Mouse (Mus musculus): ENCODE measurements at regions not wholly inside any gene's neighbourhood (a gene's known extent, or its start where the extent isn't known, plus 50 kb on each side); places are given as distances from the start of the nearest gene placed in this dataset.
"Not testable (repeated sequence)": the region's sequence is repeated elsewhere in the genome, so short reads cannot be mapped to it uniquely, and the experiment has no call there.

DNA sequence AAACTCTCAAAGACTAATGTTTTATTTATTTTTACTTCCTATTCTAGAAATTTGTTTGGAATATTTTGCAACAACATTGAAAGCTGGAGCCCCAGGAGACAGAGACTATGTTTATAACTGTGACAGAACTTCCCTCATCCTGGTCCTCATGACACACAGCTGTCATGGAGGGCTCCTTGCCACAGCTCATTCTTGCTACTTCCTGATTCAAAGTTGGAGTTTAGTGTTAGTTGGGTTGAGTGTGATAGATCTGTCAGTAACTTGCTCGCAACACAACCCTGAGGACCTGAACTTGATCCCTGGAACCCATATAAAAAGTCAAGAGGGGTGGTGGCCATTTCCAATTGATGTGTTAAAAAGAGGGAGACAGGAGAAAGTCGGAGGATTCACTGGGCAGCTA, 328.3 kb upstream of the Nox3 start:
- no peak for DNase-seq (ENCODE audit: low spot score)

DNA sequence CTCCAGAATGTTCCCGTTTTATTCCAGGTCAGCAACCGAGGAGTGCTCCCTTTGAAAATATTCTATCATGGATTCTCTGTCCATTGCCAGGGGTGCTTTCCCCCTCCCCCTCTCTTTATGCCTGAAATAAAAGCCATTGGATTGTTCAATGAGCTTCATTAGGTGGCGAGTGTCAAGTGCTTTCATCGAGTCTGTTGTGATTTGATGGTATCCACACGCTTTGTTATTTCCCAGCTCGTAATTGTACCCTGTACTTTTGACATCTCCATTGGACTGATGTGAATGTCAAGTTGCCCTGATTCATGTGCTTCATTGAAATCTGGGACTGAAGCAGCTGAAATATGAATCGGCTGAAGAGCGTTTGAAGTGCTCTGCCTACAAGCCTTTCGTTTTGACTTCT, 333.1 kb upstream of the Nox3 start:
- no peak for DNase-seq (ENCODE audit: low spot score)

DNA sequence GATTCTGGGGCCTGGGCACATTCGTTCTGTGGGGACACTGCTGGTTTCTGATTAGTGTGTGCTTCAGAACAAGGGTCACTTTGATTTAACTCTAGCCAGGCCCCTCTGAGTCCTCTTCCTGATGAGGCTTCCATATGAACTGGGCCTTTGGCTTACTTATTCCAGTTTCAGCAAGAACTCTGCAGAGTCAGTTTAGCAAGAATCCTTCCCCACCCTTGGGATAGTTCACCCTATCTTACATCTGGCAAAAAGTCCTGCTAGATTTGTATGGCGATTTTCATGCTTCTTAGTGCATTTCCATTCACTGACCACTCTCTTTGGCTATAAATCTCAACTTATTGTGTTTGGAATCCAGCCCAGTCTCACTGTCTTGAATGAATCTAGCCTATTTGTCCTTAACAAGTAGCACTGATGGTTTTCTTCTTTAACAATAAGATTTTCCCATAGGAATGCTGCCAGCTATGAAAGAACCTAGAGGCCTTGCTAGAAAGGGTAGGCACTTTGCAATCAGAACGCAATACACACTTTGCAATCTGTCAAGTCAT, 338.8 kb upstream of the Nox3 start:
- DNase-seq (ENCODE audit: low spot score) = peak; percentile 79

DNA sequence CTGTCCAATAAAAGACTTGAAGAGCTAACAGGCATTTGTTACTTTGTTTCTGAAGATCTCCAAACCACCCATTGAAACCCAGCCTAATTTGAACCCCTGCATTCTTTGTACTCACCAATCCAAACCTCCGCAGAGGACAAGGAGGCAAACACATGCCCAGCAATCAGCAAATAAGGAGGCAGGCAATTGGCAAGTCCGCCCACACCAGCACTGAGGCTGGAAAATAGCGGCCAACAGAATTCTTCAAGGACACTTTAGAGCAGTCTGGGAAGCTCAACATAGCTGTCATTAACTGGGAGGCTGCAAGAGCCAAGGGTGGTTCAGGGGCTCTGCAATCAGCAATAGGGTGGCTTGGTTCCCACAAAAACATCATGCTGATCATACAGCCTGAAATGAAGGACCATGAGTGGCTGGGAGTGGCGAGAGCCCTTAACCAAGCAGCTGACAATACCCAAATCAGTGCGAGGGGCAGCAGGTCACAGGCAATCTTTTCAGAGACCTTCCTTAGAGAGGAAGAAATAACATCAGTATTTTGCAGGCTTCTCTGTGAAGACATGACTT, 344.1 kb upstream of the Nox3 start:
- no peak for DNase-seq (ENCODE audit: low spot score)

DNA sequence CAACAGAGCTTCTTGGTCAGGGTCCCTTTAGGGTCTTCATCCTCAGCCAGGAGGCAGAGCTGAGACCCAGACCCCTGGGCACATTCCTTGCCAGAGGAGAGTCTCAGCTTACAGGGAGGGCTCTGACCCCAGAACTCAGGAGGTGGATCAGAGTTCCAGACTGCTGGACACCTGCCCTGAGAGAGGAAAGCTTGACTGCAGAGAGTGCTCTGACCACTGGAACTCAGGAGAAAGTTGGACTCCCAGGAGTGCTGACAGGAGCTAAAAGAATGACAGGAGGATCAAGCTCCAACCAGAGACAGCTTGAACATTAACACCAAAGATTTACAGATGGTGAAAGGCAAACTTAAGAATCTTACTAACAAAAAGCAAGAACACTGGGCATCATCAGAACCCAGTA, 364.1 kb upstream of the Nox3 start:
- not testable (repeated sequence) for DNase-seq (ENCODE audit: low spot score)

DNA sequence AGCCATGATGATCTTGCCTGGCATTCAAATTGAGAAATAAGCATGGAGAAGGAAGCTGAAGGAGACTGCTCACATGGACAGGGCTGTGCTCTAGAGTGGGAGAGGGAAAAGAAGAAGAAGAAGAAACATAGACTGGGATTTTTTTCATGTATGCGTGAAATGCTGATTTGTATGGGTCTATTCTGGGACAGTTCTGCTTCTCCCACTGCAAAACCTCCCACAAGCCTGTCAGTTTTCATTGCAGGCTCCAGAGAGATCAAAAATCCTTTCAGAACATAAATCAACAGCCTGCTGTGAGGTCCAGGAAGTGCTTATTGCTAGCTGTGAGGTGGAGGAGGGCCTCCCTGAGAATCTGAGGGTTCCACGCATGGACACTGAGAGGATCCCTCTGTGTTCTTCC, 377.3 kb upstream of the Nox3 start:
- no peak for DNase-seq (ENCODE audit: low spot score)

DNA sequence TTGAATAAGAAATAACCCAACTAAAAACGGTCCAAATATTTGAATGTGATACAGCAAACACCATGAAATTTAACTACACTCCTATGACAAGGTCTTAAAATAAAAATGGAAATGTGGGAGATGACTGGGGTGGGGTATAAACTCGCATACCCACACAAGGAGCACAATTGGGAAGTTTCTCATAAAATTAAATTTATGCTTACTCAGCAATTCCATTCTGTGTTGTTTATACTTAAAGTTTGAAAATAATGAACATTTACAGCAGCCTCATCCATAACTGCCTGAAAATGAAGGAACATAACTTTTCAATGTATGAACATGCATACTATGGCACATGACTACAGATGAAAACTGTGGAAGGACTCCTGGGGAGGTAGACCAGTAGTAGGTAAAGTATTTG, 384.5 kb upstream of the Nox3 start:
- no peak for DNase-seq (ENCODE audit: low spot score)

DNA sequence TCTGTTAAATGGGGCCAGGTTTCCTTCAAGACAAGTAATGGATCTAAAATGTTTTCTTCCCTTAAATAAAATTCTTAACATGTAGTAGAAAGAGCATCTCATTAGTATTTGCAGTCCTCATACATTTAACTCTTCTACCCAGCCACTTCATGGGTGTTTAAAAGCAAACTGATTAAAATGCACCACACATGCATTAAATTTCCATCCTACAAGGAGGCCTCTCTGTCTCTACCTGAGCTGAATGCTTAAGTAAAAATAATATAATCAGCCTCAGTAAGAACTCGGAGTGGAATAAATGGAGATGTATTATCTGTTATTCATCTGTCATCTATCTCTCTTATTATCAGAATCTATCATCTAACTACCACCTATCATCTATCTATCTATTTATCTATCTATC, 398.6 kb upstream of the Nox3 start:
- DNase-seq (ENCODE audit: low spot score) = no peak

DNA sequence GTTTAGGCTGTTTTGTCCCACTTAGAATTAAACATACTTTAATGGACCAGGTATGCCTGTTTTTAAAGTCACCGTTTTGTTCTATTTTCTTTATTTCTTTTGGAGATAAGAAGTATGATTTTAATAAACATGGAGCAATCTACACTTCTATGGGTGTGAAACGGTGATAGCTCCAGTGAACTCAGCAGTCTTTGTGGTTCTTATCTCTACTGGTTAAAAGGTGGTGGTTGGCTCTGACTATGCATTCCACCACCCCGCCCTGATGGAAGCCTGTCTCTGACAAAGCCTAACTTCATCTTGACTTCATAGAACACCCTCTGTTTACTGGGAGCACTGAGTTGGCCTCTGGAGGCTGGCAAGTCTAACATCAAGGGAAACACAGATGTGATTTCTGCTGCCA, 407.3 kb upstream of the Nox3 start:
- no peak for DNase-seq (ENCODE audit: low spot score)

DNA sequence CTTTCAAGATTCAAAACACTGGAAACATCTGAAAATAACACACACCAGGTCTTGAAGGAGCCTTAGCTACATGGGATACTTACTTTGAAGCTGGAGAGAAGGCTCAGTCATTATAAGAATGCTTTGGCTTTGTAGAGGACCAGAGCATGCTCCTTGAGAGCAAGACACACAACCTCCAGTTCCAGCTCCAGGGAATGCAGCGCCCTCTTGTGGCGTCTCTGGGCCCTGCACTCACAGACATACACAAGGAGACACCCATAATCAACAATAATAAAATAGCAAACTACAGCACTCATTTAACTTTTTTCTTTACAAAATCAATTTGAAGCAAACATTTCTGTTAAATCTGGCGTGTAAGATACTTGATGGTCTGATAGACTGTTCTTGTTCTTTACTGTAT, 413.2 kb upstream of the Nox3 start:
- no peak for DNase-seq (ENCODE audit: low spot score)

DNA sequence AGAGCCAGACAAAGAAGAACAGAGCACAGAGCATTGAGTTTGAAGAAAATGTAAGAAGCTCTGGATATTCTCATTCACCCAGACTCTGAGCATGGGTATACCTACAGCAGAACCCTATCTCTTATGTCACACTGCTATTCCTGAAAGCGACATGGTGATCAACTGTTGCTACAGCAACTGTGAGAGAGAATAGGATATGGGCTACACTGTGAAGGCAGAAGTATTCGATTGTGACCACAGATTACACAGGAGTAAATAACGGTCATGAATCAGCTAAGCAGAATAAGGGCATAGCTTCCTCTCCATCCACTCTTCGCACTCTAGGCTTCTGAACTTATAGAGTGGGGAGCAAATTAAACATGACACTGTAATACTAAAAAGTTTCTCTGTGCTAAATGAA, 417.0 kb upstream of the Nox3 start:
- no peak for DNase-seq (ENCODE audit: low spot score)

DNA sequence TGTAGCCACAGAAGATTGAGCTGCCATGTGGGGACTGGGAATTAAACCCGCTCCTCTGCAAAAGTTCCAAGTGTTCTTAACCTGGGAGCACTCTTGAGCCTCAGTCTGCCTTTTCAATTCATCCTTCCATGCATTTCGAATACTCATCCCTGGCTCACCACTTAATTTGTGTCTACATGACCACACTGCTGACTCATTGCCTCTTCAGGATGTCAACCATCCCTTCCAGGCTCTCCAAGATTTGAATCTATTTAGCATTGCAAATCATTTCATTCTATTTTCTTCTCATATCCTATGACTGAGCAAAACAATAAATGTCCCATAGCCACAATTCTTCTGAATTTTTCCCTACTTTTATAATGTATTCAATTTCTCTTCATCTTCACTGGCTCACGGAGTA, 420.4 kb upstream of the Nox3 start:
- no peak for DNase-seq (ENCODE audit: low spot score)

DNA sequence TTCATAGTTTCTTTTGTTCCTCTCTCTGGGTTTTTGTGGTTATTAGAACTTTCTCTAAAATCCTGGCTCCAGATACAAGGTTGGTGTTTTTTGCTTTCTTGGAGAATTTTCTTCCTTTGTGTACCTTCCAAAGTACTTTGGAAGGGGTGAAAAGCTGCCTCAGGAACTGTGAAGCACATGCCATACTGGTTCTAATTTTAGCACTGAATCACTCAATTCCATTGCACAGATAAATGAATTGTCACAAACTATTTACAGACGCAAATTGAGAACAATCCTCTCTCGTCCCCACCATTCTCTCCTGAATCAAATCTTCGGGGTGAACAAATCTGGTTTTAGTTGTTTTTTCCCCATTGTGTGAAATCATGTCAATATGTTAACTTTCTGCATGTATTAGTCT, 437.6 kb upstream of the Nox3 start:
- no peak for DNase-seq (ENCODE audit: low spot score)

DNA sequence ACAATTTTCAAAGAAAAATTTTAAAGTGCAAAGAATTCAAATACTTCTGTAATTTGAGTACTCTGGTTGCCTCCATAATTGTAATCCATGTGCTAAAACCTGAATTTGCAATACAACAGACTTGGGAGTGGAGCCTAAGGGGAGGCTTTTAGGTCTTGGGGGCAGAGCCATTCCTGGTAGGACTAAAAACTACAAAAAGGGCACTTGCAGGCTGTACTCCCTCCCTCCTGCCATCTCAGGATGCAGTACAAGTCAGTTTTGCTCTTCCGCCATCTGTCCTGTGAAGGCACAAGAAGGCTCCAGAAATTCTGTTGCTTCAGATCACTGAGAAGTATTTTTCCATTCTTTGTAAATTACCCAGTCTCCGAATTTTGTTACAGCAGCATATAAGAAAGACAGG, 467.4 kb upstream of the Nox3 start:
- no peak for DNase-seq (ENCODE audit: low spot score)

DNA sequence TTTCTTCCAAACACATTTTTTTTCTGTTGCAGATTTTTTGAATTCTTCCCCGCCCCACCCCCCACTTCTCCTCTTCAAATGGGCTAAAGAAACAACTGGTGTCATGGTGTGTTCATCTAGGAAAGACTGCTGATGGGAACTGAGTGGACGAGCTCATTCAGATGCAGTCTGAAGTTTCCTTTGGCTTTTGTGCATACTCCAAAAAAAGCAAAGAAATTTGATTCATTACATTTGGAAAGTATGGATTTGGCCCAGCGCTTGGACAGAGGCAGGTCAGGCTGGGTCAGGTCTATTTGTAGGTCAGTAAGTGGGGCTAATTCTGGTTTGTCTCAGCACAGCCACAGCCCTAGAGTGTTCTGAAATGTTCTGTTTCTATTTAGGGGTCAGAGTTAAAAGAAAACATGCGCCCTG, 477.9 kb upstream of the Nox3 start:
- DNase-seq (ENCODE audit: low spot score) = no peak

DNA sequence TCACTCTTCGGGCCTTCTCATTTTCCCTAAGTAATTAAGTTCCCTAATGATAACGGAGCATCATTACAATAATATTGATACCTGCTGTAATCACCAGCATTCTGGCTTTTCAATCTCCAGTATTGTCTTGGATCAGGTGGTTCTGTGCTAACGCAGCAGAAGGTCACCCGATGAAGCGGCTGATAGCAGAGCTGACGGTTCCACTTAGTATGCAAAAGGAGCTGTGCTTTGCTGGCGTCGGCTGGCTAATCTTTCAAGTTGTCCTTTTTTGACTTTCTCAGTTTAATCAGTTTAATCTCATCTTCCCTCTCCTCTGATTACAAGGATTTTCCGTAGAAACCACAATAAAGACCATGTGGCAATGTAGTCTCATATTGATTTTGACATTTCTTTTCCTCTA, 478.9 kb upstream of the Nox3 start:
- DNase-seq (ENCODE audit: low spot score) = no peak

DNA sequence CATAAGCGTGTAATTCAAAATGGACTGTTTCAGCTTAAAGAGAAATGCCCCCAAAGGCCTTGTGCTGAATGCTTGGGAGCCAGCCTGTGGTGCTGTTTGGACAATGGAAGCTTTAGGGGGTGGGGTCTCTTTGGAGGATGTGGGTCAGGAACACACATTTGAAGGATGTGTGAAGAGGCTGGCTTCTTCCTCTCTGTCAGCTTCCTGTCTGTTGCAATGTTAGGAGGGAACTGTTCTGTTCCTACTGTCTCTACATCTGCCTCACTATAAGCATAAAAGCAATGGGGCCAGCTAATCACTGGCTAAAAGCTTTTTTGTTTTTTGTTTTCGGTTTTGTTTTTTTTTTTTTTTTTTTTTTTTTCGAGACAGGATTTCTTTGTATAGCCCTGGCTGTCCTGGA, 480.5 kb upstream of the Nox3 start:
- DNase-seq (ENCODE audit: low spot score) = no peak

DNA sequence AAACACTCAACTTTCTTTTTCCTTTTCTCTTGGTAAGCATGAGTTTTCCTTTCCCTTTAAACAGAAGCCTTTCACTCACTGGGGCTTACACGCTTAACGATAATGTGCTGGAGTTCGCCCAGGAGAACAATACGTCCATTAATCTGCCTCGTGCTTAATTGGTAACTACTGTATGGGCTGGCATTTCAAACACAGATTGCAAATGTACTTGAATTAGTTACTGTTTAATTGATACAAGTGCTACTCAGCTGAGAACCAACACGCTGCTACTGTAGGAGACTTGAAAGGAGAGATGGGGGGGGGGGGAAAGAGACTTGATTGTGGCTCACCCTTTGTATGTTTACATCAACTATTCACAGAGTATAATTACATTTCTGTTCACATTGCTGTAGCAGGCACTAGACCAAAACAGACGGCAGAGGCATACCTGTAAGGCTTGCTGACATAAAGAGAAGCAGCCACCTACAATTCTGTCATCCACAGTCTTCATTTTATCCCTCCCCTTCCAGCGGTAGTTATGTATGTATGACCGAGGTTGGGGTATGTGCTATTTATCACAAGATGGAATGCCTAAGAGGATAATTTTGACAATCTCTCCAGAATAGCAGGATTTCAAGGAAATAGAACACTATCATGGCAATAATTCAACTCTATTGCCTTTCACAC, 481.6 kb upstream of the Nox3 start:
- DNase-seq (ENCODE audit: low spot score) = no peak

DNA sequence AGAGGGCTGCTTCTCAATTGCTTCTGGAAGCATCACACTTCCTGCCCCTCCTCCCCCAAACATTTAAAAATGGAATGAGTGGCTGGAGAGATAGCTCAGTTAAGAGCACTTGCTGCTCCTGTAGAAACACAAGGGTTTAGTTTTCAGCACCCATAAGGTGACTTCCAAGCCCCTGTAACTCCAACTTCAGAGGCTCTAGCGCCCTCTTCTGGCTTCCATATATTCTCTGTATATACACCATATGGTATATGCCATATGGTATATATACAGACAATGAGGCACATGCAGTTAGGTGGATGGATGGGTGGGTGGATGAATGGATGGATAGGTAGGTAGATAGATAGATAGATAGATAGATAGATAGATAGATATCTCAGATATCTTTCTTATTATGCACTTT, 483.2 kb upstream of the Nox3 start:
- DNase-seq (ENCODE audit: low spot score) = no peak

DNA sequence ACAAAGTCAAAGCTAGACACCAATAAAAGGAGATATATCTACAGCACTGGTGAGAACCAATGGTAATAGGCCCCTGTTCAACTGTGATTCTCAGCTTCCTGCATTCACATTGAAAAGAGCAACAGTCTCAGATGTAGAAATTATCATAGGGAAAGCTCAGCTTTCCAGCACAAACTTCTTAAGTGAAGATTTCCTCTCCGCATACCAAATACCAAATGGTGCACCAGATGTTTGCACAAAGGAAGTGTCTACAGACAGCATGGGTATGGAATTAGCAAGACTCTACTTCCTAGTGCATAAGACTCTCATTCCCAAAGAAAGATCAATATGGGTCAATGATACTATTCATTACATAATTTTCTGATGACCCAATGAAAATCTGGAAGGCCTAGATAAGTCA, 486.0 kb upstream of the Nox3 start:
- no peak for DNase-seq (ENCODE audit: low spot score)

DNA sequence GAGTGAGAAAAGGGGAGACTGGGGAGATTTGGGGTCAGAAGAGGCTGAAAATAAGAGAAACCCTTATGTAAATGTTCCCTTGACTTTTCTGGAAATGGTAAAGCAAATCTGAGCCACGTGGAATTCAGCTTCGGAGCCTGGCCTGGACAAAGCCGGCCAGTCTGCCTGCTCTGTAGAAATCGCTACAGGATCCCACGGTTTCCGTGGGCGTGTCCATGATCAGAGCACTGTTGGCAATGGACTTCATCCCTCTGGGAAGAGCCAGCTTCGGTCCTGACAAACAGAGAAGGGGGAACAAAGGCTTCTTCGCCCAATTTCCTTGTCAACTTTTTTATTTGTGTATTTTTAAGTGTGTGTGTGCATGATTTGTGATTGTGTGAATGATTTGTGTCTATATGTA, 490.7 kb upstream of the Nox3 start:
- peak; percentile 44 for DNase-seq (ENCODE audit: low spot score)

DNA sequence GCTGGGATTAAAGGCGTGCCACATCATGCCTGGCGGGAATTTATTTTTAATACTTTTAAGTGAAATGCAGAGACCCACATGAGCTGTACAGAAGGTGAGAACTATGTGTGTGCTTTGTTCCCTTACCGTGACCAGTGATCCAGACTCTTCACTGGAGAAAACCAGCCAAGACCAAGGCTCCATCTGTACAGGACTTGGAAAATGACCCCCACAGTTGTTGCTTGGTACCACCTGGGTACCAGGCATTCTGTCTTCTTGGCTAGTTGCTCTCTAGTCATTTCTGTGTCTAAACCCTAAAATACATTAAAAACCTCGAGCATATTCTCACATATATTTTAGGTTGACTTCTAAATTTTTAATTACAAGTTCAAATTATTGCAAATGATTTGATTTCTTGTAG, 491.5 kb upstream of the Nox3 start:
- no peak for DNase-seq (ENCODE audit: low spot score)

DNA sequence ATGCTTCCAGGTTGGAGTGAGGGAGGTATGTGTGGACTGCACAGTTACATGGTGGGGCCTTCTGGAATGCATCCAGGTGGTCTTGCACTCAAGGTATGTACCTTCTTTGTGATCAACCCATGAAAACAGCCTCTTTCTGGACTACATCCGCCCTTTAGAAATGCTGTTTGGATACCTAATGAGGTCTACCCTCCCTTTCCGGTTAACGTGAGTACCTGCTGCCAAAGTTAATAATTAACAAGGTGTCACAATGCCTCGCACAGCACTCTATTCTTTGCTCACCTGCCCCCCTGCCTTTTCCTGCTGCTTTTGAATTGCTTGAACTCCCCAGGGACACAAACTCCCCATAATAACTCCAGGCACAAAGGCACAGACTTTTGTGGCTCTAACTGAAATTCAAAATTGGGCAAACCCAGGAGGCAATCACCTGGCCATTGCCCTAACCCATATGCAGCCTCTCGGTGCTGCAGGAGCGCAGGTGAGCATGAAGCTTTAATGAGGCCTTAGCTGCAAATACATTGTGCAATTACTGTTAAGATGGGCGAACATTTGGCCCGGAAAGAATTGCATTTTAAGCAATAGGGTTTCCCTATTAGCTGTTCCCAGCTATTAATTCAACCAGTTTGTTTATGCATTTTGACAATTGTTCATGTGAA, 500.9 kb upstream of the Nox3 start:
- no peak for DNase-seq (ENCODE audit: low spot score)

DNA sequence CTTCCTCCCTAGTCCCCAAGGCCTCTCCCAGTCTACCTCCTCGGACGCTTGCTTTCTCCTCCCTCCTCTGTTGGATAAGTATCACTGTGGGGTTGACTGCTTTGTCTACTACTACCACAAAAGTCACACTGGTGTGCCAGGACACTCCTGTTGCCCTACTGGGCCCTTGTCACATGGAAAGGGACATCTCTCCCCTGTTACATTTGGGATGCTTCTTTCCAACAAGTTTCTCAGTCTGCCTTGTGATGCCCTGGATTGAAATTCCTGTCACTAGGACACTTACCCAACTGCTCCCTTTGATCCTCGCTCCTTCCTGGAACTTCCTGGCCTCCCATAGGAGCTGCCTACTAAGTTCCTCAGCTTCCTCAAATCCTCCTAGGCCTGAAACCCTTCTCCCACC, 501.9 kb upstream of the Nox3 start:
- DNase-seq (ENCODE audit: low spot score) = no peak

Measured in MN1 (cell line).